21 mouse cellular contexts compared by ENCODE assay signal in the genomic region with DNA sequence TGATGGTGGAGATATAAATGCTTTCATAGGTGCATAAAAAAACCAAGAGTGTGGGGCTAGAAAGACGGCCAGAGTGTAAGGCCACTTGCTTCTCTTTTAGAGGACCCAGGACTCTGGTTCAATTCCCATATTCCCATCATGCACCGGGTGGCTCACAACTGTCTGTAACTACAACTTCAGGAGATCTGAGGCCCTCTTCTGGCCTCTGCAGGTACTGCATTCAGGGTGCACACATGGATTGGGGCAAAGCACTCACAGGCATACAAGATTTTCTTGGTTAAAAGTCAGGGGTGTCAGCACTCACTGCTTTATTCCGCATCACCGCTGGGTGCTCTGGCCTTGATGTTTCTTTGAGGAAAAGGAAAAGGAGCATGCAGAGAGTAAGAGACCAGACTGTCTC.
DNase-seq lines count a peak whose midpoint lies in the region; ATAC-seq and TF ChIP-seq lines count a peak whose summit lies in the region.
"Had no signal": no experiment of that assay in that cellular context is flagged by ENCODE, and none has a peak within 500 bp of the region (broad histone marks: within the 10 kb centered on the region; RNA-seq: fewer than 3 reads in every experiment).

No protein-coding gene starts in this region.

- 92% methylated on average over 4 of the region's 4 CpGs for WGBS in forebrain, postnatal 0 days
- 92% methylated on average over 4 of the region's 4 CpGs for WGBS in forebrain, embryonic 10.5 days
- WGBS in kidney, postnatal 0 days: 86% methylated on average over 4 of the region's 4 CpGs

- TF ChIP-seq POLR2A in testis, adult 2 months (IDR thresholded peaks at IDR 0.05; ENCODE audit: control insufficient read depth, low read depth, low read length): no peak

- H3K27ac ChIP-seq in forebrain, postnatal 0 days (ENCODE audit: low read depth, low read length): no peak overlapping the region
- no peak overlapping the region for H3K27ac ChIP-seq in forebrain, embryonic 10.5 days
- no peak overlapping the region for H3K27ac ChIP-seq in kidney, postnatal 0 days
- no peak overlapping the region for H3K27ac ChIP-seq in testis, adult 2 months (ENCODE audit: control insufficient read depth, insufficient read depth, low read depth, low read length)
- H3K27ac ChIP-seq: embryonic facial prominence, embryonic 13.5 days; forebrain, embryonic 15.5 days; liver, embryonic 14.5 days; midbrain, embryonic 12.5 days; neural tube, embryonic 15.5 days; stomach, embryonic 15.5 days had no signal

- H3K9ac ChIP-seq in forebrain, postnatal 0 days: no peak overlapping the region
- H3K9ac ChIP-seq in kidney, postnatal 0 days (ENCODE audit: low read depth, low read length): no peak overlapping the region
- H3K9ac ChIP-seq: embryonic facial prominence, embryonic 13.5 days; forebrain, embryonic 15.5 days; liver, embryonic 14.5 days; midbrain, embryonic 12.5 days; neural tube, embryonic 15.5 days; stomach, embryonic 15.5 days had no signal

- peak; percentile 45 for TF ChIP-seq CTCF in forebrain, postnatal 0 days (IDR thresholded peaks at IDR 0.05; ENCODE audit: low read depth)
- peak; percentile 31; the same call in 1 of the 2 replicates for TF ChIP-seq CTCF in kidney, postnatal 0 days (IDR thresholded peaks at IDR 0.05; ENCODE audit: low read depth)
- peak; percentile 46; the same call in 1 of the 2 replicates for TF ChIP-seq CTCF in testis, adult 2 months (IDR thresholded peaks at IDR 0.05; ENCODE audit: control insufficient read depth, insufficient read depth, insufficient replicate concordance, low read depth, low read length)

- H3K9me3 ChIP-seq in forebrain, postnatal 0 days (ENCODE audit: low read length): no peaks in the 10 kb centered on the region
- peaks cover 4% of the 10 kb centered on the region; the same call in 1 of the 2 replicates for H3K9me3 ChIP-seq in forebrain, embryonic 10.5 days
- H3K9me3 ChIP-seq in kidney, postnatal 0 days (replicated peaks; ENCODE audit: low read length): no peaks in the 10 kb centered on the region
- H3K9me3 ChIP-seq: embryonic facial prominence, embryonic 13.5 days; forebrain, embryonic 15.5 days; midbrain, embryonic 12.5 days; neural tube, embryonic 15.5 days; stomach, embryonic 15.5 days had no signal

- H3K4me1 ChIP-seq in forebrain, postnatal 0 days (ENCODE audit: insufficient read depth): no peaks in the 10 kb centered on the region
- no peaks in the 10 kb centered on the region for H3K4me1 ChIP-seq in forebrain, embryonic 10.5 days
- no peaks in the 10 kb centered on the region for H3K4me1 ChIP-seq in kidney, postnatal 0 days (replicated peaks; ENCODE audit: insufficient read depth, low read length)
- peaks cover 3% of the 10 kb centered on the region for H3K4me1 ChIP-seq in testis, adult 2 months (ENCODE audit: control insufficient read depth, insufficient read depth, low read length)
- H3K4me1 ChIP-seq: embryonic facial prominence, embryonic 13.5 days; forebrain, embryonic 15.5 days; hindbrain, embryonic 10.5 days; midbrain, embryonic 12.5 days; stomach, embryonic 15.5 days had no signal

- DNase-seq in forebrain, postnatal 0 days: no peak
- no peak for DNase-seq in forebrain, embryonic 10.5 days (ENCODE audit: extremely low spot score, low spot score)
- no peak for DNase-seq in kidney, postnatal 0 days (ENCODE audit: low spot score)
- DNase-seq in kidney, adult 18-20 months: no peak
- DNase-seq in testis, postnatal 10 days (ENCODE audit: low spot score): no peak
- peak; percentile 26 for DNase-seq in testis, postnatal 14 days (ENCODE audit: low spot score)
- no peak for DNase-seq in MN1 (ENCODE audit: low spot score)
- DNase-seq: cerebellum, adult 9-11 months; kidney, adult 9 months; right cerebral cortex, postnatal 14 days; thymus, postnatal 25 days had no signal

- ATAC-seq in forebrain, postnatal 0 days: no peak
- no peak for ATAC-seq in kidney, postnatal 0 days (replicated peaks; ENCODE audit: low FRiP score, low read depth)
- ATAC-seq: forebrain, embryonic 15.5 days; lung, postnatal 0 days had no signal

- H3K4me3 ChIP-seq in forebrain, postnatal 0 days (ENCODE audit: low read depth, low read length): no peak overlapping the region
- no peak overlapping the region for H3K4me3 ChIP-seq in forebrain, embryonic 10.5 days
- H3K4me3 ChIP-seq in kidney, postnatal 0 days (replicated peaks; ENCODE audit: low read depth, low read length): no peak overlapping the region
- no peak overlapping the region for H3K4me3 ChIP-seq in testis, adult 2 months (ENCODE audit: control insufficient read depth, low read depth, low read length)
- H3K4me3 ChIP-seq: embryonic facial prominence, embryonic 13.5 days; forebrain, embryonic 15.5 days; hindbrain, embryonic 10.5 days; midbrain, embryonic 12.5 days; neural tube, embryonic 15.5 days; stomach, embryonic 15.5 days had no signal

- H3K36me3 ChIP-seq in forebrain, postnatal 0 days (ENCODE audit: insufficient read depth): no peaks in the 10 kb centered on the region
- no peaks in the 10 kb centered on the region for H3K36me3 ChIP-seq in forebrain, embryonic 10.5 days (replicated peaks)
- H3K36me3 ChIP-seq in kidney, postnatal 0 days (ENCODE audit: insufficient read depth, low read length): no peaks in the 10 kb centered on the region
- H3K36me3 ChIP-seq in testis, adult 2 months (ENCODE audit: control insufficient read depth, insufficient read depth, low read length): no peaks in the 10 kb centered on the region
- H3K36me3 ChIP-seq: embryonic facial prominence, embryonic 13.5 days; forebrain, embryonic 15.5 days; hindbrain, embryonic 10.5 days; midbrain, embryonic 12.5 days; neural tube, embryonic 15.5 days; stomach, embryonic 15.5 days had no signal

- no peak overlapping the region for H3K4me2 ChIP-seq in forebrain, postnatal 0 days (ENCODE audit: low read depth)
- no peak overlapping the region for H3K4me2 ChIP-seq in kidney, postnatal 0 days (ENCODE audit: low read length)
- H3K4me2 ChIP-seq: embryonic facial prominence, embryonic 13.5 days; forebrain, embryonic 15.5 days; midbrain, embryonic 12.5 days; neural tube, embryonic 15.5 days; stomach, embryonic 15.5 days had no signal

- no peaks in the 10 kb centered on the region for H3K27me3 ChIP-seq in forebrain, postnatal 0 days (ENCODE audit: insufficient read depth, low read length)
- H3K27me3 ChIP-seq in forebrain, embryonic 10.5 days (ENCODE audit: poor library complexity, severe bottlenecking): no peaks in the 10 kb centered on the region
- H3K27me3 ChIP-seq in kidney, postnatal 0 days (ENCODE audit: insufficient read depth, low read length): no peaks in the 10 kb centered on the region
- no peaks in the 10 kb centered on the region for H3K27me3 ChIP-seq in testis, adult 2 months (ENCODE audit: control insufficient read depth, insufficient read depth, low read length)
- H3K27me3 ChIP-seq: CH12.LX; embryonic facial prominence, embryonic 13.5 days; forebrain, embryonic 15.5 days; midbrain, embryonic 12.5 days; neural tube, embryonic 15.5 days; stomach, embryonic 15.5 days had no signal
